Mouse (Mus musculus) MEL (cell line): Measurements from ENCODE around the gene Meiob. TPM values are rescaled to one million over a fixed set of nuclear protein-coding genes. Genes with fewer than 3 reads are reported as not detected.

Experiments
- DNase-seq: peaks from one replicate; pipeline ENCODE4 v3.0.0; 2011; ENCODE audit warnings: low read depth, low spot score
- H3K27ac ChIP-seq: 2 replicates; pipeline ENCODE4 v1.5.1; 2012; ENCODE audit warnings: low read depth, mild to moderate bottlenecking, control low read depth, low read length, moderate library complexity; ENCODE audit not compliant: control insufficient read depth
- H3K27me3 ChIP-seq, 2 experiments: fragments of 150-350 bp in 1 of 2; sonication (generic) in 1 of 2; 2 replicates each; pipeline ENCODE4 v1.6.1; 2012; ENCODE audit warnings: low read length in 2 of 2, mild to moderate bottlenecking in 2 of 2, improper control_type of control experiment in 1 of 2, moderate library complexity in 1 of 2; ENCODE audit not compliant: insufficient read depth in 2 of 2, control insufficient read depth in 1 of 2
- H3K36me3 ChIP-seq, 2 experiments: 2 replicates each; pipeline ENCODE4 v1.6.1; 2012 to 2014; ENCODE audit warnings: low read length in 2 of 2, improper control_type of control experiment in 1 of 2, inconsistent platforms in 1 of 2, mild to moderate bottlenecking in 1 of 2; ENCODE audit not compliant: insufficient read depth in 2 of 2, control insufficient read depth in 1 of 2
- H3K4me1 ChIP-seq, 2 experiments: fragments of 150-350 bp in 1 of 2; sonication (generic) in 1 of 2; 2 replicates each; pipeline ENCODE4 v1.6.1; 2012; ENCODE audit warnings: low read length in 2 of 2, improper control_type of control experiment in 1 of 2, mild to moderate bottlenecking in 1 of 2; ENCODE audit not compliant: insufficient read depth in 2 of 2, control insufficient read depth in 1 of 2
- H3K4me3 ChIP-seq, 2 experiments: fragments of 150-350 bp in 1 of 2; sonication (generic) in 1 of 2; 2 replicates each; pipeline ENCODE4 v1.5.1; 2012; ENCODE audit warnings: low read depth in 2 of 2, low read length in 2 of 2, mild to moderate bottlenecking in 2 of 2, moderate library complexity in 2 of 2, control low read depth in 1 of 2, improper control_type of control experiment in 1 of 2; ENCODE audit not compliant: control insufficient read depth in 1 of 2, insufficient read depth in 1 of 2
- H3K79me2 ChIP-seq: 2 replicates; pipeline ENCODE4 v1.6.1; 2012; ENCODE audit warnings: mild to moderate bottlenecking, low read length, moderate library complexity; ENCODE audit not compliant: control insufficient read depth, poor library complexity, insufficient read depth
- H3K9ac ChIP-seq: 2 replicates; pipeline ENCODE4 v1.6.1; 2012; ENCODE audit warnings: low read depth, mild to moderate bottlenecking, control low read depth, low read length, moderate library complexity; ENCODE audit not compliant: control insufficient read depth, poor library complexity, severe bottlenecking
- H3K9me3 ChIP-seq: fragments of 150-350 bp; sonication (generic); replicated peaks from 2 replicates; pipeline ENCODE4 v1.6.1; 2012; ENCODE audit warnings: mild to moderate bottlenecking, low read length, improper control_type of control experiment, moderate library complexity; ENCODE audit not compliant: insufficient read depth
- BHLHE40 ChIP-seq: IDR thresholded peaks from 2 replicates; pipeline ENCODE4 v1.6.1; 2012; ENCODE audit warnings: low read depth, mild to moderate bottlenecking, inconsistent platforms, low read length, improper control_type of control experiment, borderline replicate concordance
- CHD1 ChIP-seq: IDR thresholded peaks from 2 replicates; pipeline ENCODE4 v1.6.1; 2012; ENCODE audit warnings: low read depth, mild to moderate bottlenecking, inconsistent platforms, low read length, improper control_type of control experiment
- CHD2 ChIP-seq: IDR thresholded peaks from 2 replicates; pipeline ENCODE4 v1.6.1; 2011; ENCODE audit warnings: low read length, improper control_type of control experiment
- CTCF ChIP-seq, 3 experiments: IDR thresholded peaks in 2 of 3; conservative IDR thresholded peaks in 1 of 3; 2 replicates each; pipeline ENCODE4 v1.5.1; 2011 to 2012; ENCODE audit warnings: low read length in 3 of 3, low read depth in 2 of 3, mild to moderate bottlenecking in 2 of 3, improper control_type of control experiment in 1 of 3, inconsistent platforms in 1 of 3, mixed read lengths in 1 of 3, moderate library complexity in 1 of 3; ENCODE audit not compliant: control insufficient read depth in 1 of 3, insufficient read depth in 1 of 3, poor library complexity in 1 of 3, severe bottlenecking in 1 of 3
- E2F4 ChIP-seq: IDR thresholded peaks from 2 replicates; pipeline ENCODE4 v1.6.1; 2011; ENCODE audit warnings: low read depth, low read length, improper control_type of control experiment, borderline replicate concordance
- EP300 ChIP-seq, 2 experiments: IDR thresholded peaks; 2 replicates each; pipeline ENCODE4 v1.6.1; 2011; ENCODE audit warnings: improper control_type of control experiment in 2 of 2, low read length in 2 of 2, low read depth in 1 of 2, mild to moderate bottlenecking in 1 of 2
- HCFC1 ChIP-seq: IDR thresholded peaks from 2 replicates; pipeline ENCODE4 v1.6.1; 2012; ENCODE audit warnings: low read depth, mild to moderate bottlenecking, inconsistent platforms, low read length, improper control_type of control experiment, moderate library complexity
- JUND ChIP-seq: IDR thresholded peaks from 2 replicates; pipeline ENCODE4 v1.6.1; 2011; ENCODE audit warnings: low read depth, mild to moderate bottlenecking, improper control_type of control experiment, low read length
- MAX ChIP-seq: IDR thresholded peaks from 2 replicates; pipeline ENCODE4 v1.6.1; 2011; ENCODE audit warnings: low read length, improper control_type of control experiment
- MAZ ChIP-seq: IDR thresholded peaks from 2 replicates; pipeline ENCODE4 v1.6.1; 2012; ENCODE audit warnings: low read depth, mild to moderate bottlenecking, inconsistent platforms, low read length, improper control_type of control experiment
- POLR2A ChIP-seq, 2 experiments: IDR thresholded peaks; 2 replicates each; pipeline ENCODE4 v1.6.1; 2011 to 2012; ENCODE audit warnings: low read length in 2 of 2, mild to moderate bottlenecking in 2 of 2, control low read depth in 1 of 2, improper control_type of control experiment in 1 of 2, low read depth in 1 of 2, moderate library complexity in 1 of 2; ENCODE audit not compliant: control insufficient read depth in 1 of 2, insufficient read depth in 1 of 2, poor library complexity in 1 of 2
- POLR2AphosphoS5 ChIP-seq: IDR thresholded peaks from 2 replicates; pipeline ENCODE4 v1.6.1; 2012; ENCODE audit warnings: low read depth, borderline replicate concordance, mild to moderate bottlenecking, inconsistent platforms, low read length, moderate library complexity, mixed read lengths
- RCOR1 ChIP-seq: IDR thresholded peaks from 2 replicates; pipeline ENCODE4 v1.6.1; 2012; ENCODE audit warnings: low read depth, mild to moderate bottlenecking, inconsistent platforms, low read length, improper control_type of control experiment
- TBP ChIP-seq: IDR thresholded peaks from 2 replicates; pipeline ENCODE4 v1.8.0; 2011; ENCODE audit warnings: low read depth, low read length, improper control_type of control experiment
- USF1 ChIP-seq: IDR thresholded peaks from 2 replicates; pipeline ENCODE4 v1.6.1; 2014; ENCODE audit warnings: low read depth, mild to moderate bottlenecking, inconsistent platforms, low read length, improper control_type of control experiment, moderate library complexity
- USF2 ChIP-seq, 2 experiments: IDR thresholded peaks; 2 replicates each; pipeline ENCODE4 v1.6.1; 2011 to 2012; ENCODE audit warnings: improper control_type of control experiment in 2 of 2, low read length in 2 of 2, borderline replicate concordance in 1 of 2, inconsistent platforms in 1 of 2, low read depth in 1 of 2, mild to moderate bottlenecking in 1 of 2; ENCODE audit not compliant: insufficient read depth in 1 of 2
- ZMIZ1 ChIP-seq: IDR thresholded peaks from 2 replicates; pipeline ENCODE4 v1.6.1; 2012; ENCODE audit warnings: low read depth, mild to moderate bottlenecking, inconsistent platforms, low read length, improper control_type of control experiment, moderate library complexity
- ZNF384 ChIP-seq: IDR thresholded peaks from 2 replicates; pipeline ENCODE4 v1.6.1; 2012; ENCODE audit warnings: low read depth, mild to moderate bottlenecking, inconsistent platforms, low read length, improper control_type of control experiment
- polyA plus RNA-seq, 2 experiments: library from polyadenylated mRNA; stranded (reverse) in 1 of 2; unstranded in 1 of 2; fragments of >175 nt in 1 of 2; fragments of >200 nt in 1 of 2; gene quantifications; 2 replicates each; pipeline versions ENCODE4 v1.2.1 to v1.2.4; 2012; ENCODE audit warnings: low replicate concordance in 2 of 2, low read depth in 1 of 2; ENCODE audit not compliant: insufficient read length in 2 of 2, insufficient read depth in 1 of 2, missing spikeins in 1 of 2
- total RNA-seq: library from RNA; depleted of rRNA; stranded (reverse); fragments of 300-350 nt; gene quantifications from 2 replicates; pipeline ENCODE4 v1.2.3, GENCODE M21; 2012

Meiob gene
- total and polyA plus RNA-seq, 3 experiments = 0.11 to 0.15 TPM; not detected in 1

DNA sequence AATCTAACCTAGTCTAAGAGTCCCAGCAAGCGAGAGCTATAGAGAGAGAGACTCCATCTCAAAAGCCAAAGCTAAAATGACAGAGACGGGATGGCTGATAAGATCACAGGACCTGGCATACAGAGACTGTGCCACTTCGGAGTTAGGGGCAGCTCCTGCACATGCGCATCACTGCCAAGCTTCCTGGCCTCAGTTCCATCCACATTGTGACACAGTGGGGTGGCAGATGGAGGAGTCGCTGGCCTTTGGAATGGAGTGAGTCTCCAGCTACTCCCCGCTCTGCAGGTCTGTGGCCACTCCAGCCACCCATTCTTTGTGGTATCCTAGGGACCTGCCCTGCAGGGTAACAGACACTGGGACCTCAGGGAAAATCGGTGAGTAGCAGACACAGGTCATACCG, 61.7 kb downstream of the Meiob start, which contains the start of gene Igfals (continued):
- TF ChIP-seq POLR2A (IDR thresholded peaks at IDR 0.05; ENCODE audit: control insufficient read depth in 1 of 2, insufficient read depth in 1 of 2, low read depth in 1 of 2, low read length in 2 of 2, poor library complexity in 1 of 2) (no peak), BHLHE40 (no peak), E2F4 (no peak), POLR2AphosphoS5 (no peak)

DNA sequence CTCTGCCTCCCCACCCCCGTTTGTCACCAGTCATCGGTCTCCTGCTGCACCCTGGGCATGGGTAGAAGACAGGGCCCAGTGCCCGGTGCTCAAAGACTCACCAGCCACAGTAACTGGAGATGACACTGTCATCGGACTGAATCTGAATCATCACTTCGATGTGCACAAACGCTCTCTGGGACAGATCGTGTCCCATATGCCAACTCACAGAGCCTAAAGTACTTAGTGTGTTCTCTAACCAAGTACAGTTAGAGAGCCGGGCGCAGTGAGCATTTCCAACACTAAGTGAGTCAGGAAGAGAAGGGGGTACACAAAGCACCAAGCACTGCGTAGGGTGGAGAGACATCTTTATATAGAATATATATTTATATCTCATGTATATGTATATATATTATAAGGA, 63.8 kb downstream of the Meiob start:
- Histone ChIP-seq H3K9ac (no peak overlapping the region), H3K79me2 (no peaks in the 10 kb centered on the region), H3K27ac (no peak overlapping the region), H3K9me3 (no peaks in the 10 kb centered on the region), H3K4me1 (no peaks in the 10 kb centered on the region), H3K27me3 (peaks cover 0 to 1% of the 10 kb centered on the region in 2 experiments; a peak in 1 of 4 replicates), H3K36me3 (no peaks in the 10 kb centered on the region)
- TF ChIP-seq CTCF (IDR thresholded peaks at IDR 0.05 in 2 of 3, conservative IDR thresholded peaks at IDR 0.05 in 1 of 3; ENCODE audit: control insufficient read depth in 1 of 3, insufficient read depth in 1 of 3, low read depth in 2 of 3, low read length in 3 of 3, poor library complexity in 1 of 3, severe bottlenecking in 1 of 3) = no peak
- TF ChIP-seq CHD2 = no peak
- TF ChIP-seq, all 39 proteins: peak for 0
- no peak overlapping the region for H3K4me3 ChIP-seq
- DNase-seq = no peak

DNA sequence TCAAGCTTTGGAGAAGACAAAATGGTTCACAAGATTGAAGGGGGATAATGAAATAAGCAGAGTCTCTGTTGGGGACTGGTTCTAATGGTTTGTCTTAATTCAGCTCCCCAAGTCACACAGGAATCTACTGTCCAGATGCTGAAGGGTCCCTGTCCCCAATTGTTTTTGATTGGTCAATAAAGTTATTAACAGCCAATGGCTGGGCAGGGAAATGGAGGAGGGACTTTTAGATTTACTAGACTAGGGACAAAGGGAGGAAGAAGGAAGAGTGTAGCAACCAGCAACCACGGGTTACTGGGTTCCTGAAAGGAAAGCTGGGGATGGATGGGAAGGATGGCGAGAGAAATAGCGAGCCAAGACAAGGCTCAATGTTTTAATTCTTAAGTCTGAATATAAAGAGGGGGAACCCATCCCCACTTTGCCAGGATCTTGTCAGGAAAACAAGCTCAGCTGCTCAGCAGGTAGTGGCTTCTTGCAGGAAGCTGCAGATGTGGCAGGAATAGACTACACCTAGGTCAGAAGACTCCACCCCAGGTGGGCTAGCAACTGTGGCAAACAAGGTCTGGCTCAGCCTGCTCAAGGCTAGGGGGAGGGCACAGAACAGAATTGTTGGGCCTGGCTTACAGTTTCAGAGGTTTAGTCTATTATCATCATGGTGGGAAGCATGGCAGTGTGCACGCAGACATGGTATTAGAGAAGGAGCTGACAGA, 69.8 kb downstream of the Meiob start:
- no peak for TF ChIP-seq CHD1
- TF ChIP-seq JUND = no peak
- no peak for TF ChIP-seq EP300 (IDR thresholded peaks at IDR 0.05; ENCODE audit: low read depth in 1 of 2, low read length in 2 of 2)
- TF ChIP-seq USF1 = no peak
- no peak for TF ChIP-seq MAZ
- no peak for TF ChIP-seq HCFC1
- TF ChIP-seq RCOR1 = no peak
- no peak for TF ChIP-seq POLR2AphosphoS5
- TF ChIP-seq ZNF384 = no peak
- TF ChIP-seq MAX = no peak
- TF ChIP-seq TBP = no peak
- TF ChIP-seq ZMIZ1 = no peak
- no peak for TF ChIP-seq USF2 (IDR thresholded peaks at IDR 0.05; ENCODE audit: borderline replicate concordance in 1 of 2, insufficient read depth in 1 of 2, low read depth in 1 of 2, low read length in 2 of 2)
- Histone ChIP-seq H3K27ac (no peak overlapping the region), H3K27me3 (peaks cover 1 to 2% of the 10 kb centered on the region in 2 experiments; a peak in 3 of 4 replicates), H3K79me2 (no peaks in the 10 kb centered on the region), H3K36me3 (no peaks in the 10 kb centered on the region), H3K4me3 (no peak overlapping the region), H3K4me1 (no peaks in the 10 kb centered on the region), H3K9me3 (no peaks in the 10 kb centered on the region), H3K9ac (no peak overlapping the region)
- no peak for DNase-seq
